Mouse (Mus musculus): ENCODE measurements around the gene Gm21976.

- no peak for TF ChIP-seq POLR2A (IDR thresholded peaks at IDR 0.05; ENCODE audit: insufficient read depth, low read depth, low read length)
- TF ChIP-seq CTCF (IDR thresholded peaks at IDR 0.05; ENCODE audit: insufficient read depth, low read depth, low read length): no peak
Measured at GRCm38 (mm10) chr13:98354871-98355558, 75.3 kb downstream of the Gm21976 start.
